Mouse (Mus musculus) Patski (cell line): ENCODE measurements around the gene Melk. TPM values are rescaled to one million over a fixed set of nuclear protein-coding genes. Genes with fewer than 3 reads are reported as not detected.
A peak's percentile ranks its signal among the peaks of the same experiment; 100 is the strongest.

Experiments
- ATAC-seq: fragments of 100-300 bp; one replicate; pipeline ENCODE4 v1.8.0; 2021
- CTCF ChIA-PET: fragments of 350-600 bp; sonication (Branson Sonifier 250); formaldehyde crosslinking; loops from one replicate; lab custom pipeline; 2022; ENCODE audit warnings: inconsistent platforms; lab: Charles Lee
- POLR2A ChIA-PET: fragments of 350-600 bp; sonication (Branson Sonifier 250); formaldehyde crosslinking; loops from one replicate; lab custom pipeline; 2022; ENCODE audit warnings: antibody characterized with exemption, inconsistent platforms; lab: Charles Lee
- DNase-seq: peaks from one replicate; pipeline ENCODE4 v3.0.0-alpha.2; 2011; ENCODE audit warnings: low read depth, low spot score
- H3K27me3 ChIP-seq: fragments of 371-371 bp; one replicate; pipeline ENCODE4 v1.5.1; 2021
- CTCF ChIP-seq: fragments of 100-300 bp; IDR thresholded peaks from one replicate; pipeline ENCODE4 v1.5.1; 2021
- in situ Hi-C: fragments of 300-500 bp; cut with MboI; formaldehyde crosslinking; loops from 3 replicates; pipeline ENCODE4 v1.11.1; 2018; ENCODE audit warnings: low pct_unique_long_range_greater_than_20kb, mixed read lengths
- polyA plus RNA-seq: library from polyadenylated mRNA; unstranded; gene quantifications from one replicate; pipeline ENCODE4 v1.2.3, GENCODE M21; 2021

Gene Melk
- polyA plus RNA-seq, 1 experiment from 2014 or later, result 13.7 TPM

DNA sequence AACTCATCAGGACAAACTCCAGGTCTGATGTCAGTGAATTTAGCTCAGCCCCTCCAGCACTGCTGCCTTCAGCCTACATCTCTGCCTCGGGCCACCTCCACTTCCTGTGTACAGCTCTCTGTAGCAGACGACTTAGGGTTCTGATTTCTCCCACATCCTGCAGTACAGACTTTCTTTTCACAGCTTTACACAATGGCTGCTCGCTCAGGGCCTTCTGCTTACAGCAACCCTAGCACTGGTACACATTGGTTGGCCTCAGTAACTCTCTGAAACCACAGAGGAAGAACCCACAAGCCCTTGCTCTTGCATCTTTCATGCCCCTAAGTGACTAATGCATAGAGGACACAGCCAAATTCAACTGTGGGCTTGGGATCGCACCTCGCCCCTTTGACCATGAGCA, 29.5 kb upstream of the Melk start:
- CTCF ChIA-PET, result no interaction called here
- POLR2A ChIA-PET, result interaction anchor here (0.7 kb wide), 1 partner anchor 709 kb away, joined by 3 read pairs; no protein-coding TSS in a partner anchor
- ATAC-seq (no peak), DNase-seq (no peak)
- in situ Hi-C loops, result no loop called here
- no peak for TF ChIP-seq CTCF
- no peaks in the 10 kb centered on the region for H3K27me3 ChIP-seq

DNA sequence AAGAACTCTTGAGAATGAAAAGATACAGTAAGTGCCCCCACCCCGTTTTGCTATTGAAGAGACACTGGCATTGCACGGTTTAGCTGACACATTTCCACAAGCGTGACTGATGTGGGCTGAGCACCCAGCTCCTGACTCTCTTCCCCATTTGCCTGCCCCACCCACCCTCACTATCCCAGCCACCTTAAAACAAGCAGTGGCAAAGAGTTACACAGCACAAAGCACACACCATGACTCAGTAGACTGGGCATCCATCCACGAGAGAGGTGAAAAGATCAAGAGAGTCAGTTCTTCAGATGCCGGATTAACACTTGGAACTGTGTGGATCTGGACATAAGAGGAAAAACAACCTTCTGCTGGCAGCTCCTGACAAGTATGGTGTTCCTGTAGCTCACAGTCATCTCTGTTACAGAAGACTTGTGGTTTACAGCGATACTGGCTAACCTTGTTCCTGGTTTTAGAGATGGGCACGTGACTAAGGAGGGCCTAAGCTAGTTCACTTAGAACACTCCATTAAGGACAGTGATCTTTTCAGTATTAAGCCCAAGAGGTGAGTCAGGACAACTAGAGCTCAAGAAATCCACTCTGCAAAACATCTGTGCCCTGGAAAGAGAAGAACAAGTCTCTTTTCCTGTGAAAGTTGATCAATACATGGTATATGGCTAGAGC, 18.9 kb upstream of the Melk start:
- POLR2A ChIA-PET, result no interaction called here
- CTCF ChIA-PET, result interaction anchor here (1.0 kb wide), 1 partner anchor 15 kb away, joined by 3 read pairs; no protein-coding TSS in a partner anchor
- H3K27me3 ChIP-seq, result no peaks in the 10 kb centered on the region
- DNase-seq, result peak; percentile 77
- in situ Hi-C loops, result no loop called here
- ATAC-seq, result peak; percentile 79
- TF ChIP-seq CTCF, result no peak

DNA sequence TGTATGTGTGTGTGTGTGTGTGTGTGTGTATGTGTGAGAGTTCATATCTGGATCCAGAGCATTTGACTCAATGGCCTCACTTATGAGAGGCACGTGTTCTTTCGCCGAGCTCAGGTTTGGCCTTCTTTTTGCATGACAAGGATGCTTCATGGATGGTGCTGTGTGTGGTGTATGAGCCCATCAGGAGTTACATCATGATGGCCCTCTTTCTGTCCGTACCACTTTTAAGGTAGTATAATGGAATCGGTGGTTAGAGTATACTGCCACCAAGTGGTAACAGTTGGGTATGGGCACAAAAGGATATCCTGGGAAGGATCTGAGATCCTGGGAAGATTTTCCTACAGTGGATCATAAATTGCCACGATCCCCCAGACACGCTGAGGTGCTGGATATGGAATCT, 8.1 kb upstream of the Melk start:
- TF ChIP-seq CTCF, result peak; percentile 68
- DNase-seq, result no peak
- ChIA-PET CTCF (interaction anchor here (1.1 to 1.9 kb wide), 4 partner anchors 9 to 385 kb away, joined by 3 to 6 read pairs (median 3); no protein-coding TSS in a partner anchor), POLR2A (no interaction called here)
- in situ Hi-C loops, result loop anchor here (5.0 kb wide), 1 partner anchor 120 kb away; no protein-coding TSS in a partner anchor
- ATAC-seq, result peak; percentile 35
- no peaks in the 10 kb centered on the region for H3K27me3 ChIP-seq

DNA sequence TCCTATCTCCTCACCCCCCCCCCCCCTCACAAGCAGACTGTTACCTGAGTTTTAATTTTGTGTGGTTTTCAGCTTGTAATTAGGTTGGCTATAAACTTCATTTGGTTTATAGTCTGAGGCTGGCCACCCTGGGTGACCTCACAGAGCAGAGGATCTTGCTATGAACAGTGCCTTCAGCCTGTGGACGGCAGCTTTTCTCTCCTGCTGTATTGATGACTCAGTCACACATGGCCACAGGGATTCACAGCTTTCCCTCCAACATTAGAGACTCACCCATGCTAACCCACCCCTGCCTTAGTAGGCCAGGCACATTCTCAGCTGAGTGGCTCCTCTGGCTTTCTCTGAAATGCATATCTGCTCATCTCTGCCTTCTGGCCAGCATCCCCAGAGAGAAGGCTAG, 4.8 kb upstream of the Melk start:
- POLR2A ChIA-PET, result no interaction called here
- no peaks in the 10 kb centered on the region for H3K27me3 ChIP-seq
- CTCF ChIA-PET, result no interaction called here
- TF ChIP-seq CTCF, result no peak
- DNase-seq, result peak; percentile 37
- in situ Hi-C loops, result no loop called here
- peak; percentile 69 for ATAC-seq

DNA sequence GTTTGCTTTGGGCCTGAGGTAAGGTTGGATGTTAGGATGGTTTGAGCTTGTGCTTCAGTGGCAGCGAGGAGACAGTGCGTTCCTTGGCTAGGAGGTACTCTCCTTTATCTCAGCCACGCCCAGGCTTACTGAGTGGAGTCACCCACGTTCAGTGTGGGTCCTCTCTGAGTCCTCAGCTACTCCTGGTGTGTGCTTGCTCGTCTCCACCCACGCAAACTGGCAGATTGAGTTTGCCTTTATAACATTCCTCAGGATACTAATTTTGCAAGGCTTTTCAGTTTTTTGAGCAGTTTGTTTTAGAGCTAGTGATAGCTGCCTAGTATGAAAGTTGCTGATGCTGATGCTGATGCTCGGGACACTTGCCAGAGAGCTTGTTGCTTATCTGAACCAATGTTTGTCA, 5.9 kb downstream of the Melk start:
- POLR2A ChIA-PET, result no interaction called here
- in situ Hi-C loops, result no loop called here
- CTCF ChIA-PET, result interaction anchor here (1.2 to 2.1 kb wide), 2 partner anchors 8 to 18 kb away, joined by 3 to 6 read pairs; no protein-coding TSS in a partner anchor
- no peaks in the 10 kb centered on the region for H3K27me3 ChIP-seq
- DNase-seq (no peak), ATAC-seq (no peak)
- TF ChIP-seq CTCF, result no peak

DNA sequence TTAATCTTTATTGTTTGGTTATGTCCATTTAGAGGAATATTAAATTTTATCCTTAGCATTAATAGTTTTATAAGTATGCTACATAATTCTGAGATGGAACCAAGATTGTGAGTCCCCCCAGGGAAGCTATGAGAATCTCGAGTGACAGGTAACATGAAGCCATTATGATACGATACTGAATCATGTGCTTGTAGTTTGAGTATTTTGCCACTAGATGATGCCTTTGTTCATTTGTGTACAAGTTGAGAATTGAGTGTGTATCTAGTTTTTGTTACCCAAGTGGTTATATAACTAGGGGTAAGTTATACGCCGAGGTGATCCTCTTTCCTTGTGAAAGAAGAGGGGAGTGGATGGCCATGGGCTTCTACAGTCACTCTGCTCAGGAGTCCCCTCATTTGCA, 9.8 kb downstream of the Melk start:
- in situ Hi-C loops, result no loop called here
- DNase-seq (no peak), ATAC-seq (no peak)
- ChIA-PET CTCF (interaction anchor here (1.7 kb wide), 1 partner anchor 13 kb away, joined by 5 read pairs; no protein-coding TSS in a partner anchor), POLR2A (no interaction called here)
- H3K27me3 ChIP-seq, result no peaks in the 10 kb centered on the region
- TF ChIP-seq CTCF, result no peak

DNA sequence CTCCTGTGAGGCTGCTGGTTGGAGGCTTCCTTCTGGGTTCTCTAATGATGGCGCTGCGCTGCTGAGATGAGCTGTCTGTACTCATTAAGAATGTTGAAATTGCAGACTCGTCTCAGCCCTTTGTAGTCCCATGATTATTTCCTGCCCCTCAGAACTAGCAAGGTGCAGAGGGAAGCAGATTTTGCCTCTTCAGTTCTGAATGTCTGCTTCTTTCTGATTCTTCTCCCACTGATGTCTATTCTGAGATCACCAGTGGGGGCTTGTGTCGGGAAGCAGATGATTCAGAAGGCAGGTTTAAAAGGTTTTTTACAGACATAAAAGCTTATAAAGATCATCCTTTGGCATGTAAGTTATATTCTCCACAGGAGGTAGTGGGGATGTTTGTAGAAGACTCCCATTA, 10.2 kb downstream of the Melk start:
- DNase-seq (no peak), ATAC-seq (no peak)
- POLR2A ChIA-PET, result no interaction called here
- in situ Hi-C loops, result no loop called here
- H3K27me3 ChIP-seq, result no peaks in the 10 kb centered on the region
- TF ChIP-seq CTCF, result no peak
- CTCF ChIA-PET, result interaction anchor here (1.7 kb wide), 1 partner anchor 13 kb away, joined by 5 read pairs; no protein-coding TSS in a partner anchor

DNA sequence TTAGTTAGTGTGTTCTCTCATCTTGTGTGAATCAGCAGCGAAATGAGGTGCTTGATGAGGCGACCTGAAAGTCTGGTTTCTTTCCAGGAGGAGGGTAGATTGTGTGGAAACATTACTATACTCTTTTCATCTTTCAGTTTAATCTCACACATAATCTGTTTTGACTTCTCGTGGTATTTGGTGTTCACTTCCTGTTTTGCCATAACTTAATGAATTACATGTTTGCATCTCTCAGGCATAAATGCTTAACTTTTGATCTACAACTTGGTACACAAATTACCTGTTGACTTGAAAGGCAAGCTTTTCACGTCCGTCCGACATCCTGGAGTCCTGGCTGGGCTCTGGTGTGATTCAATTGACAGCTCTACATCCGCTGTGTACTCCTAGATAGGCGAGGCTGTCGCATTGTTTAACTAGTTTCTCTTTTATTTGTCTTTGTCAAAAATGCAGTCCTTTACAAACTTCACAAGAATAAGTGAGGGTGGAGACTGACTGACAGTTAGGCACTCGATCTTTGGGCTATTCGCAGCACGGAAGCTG, 15.7 kb downstream of the Melk start:
- H3K27me3 ChIP-seq, result no peaks in the 10 kb centered on the region
- DNase-seq, result no peak
- no peak for TF ChIP-seq CTCF
- ChIA-PET CTCF (interaction anchor here (0.9 to 2.3 kb wide), 2 partner anchors 8 to 10 kb away, joined by 3 to 6 read pairs; no protein-coding TSS in a partner anchor), POLR2A (no interaction called here)
- in situ Hi-C loops, result no loop called here
- ATAC-seq, result no peak

DNA sequence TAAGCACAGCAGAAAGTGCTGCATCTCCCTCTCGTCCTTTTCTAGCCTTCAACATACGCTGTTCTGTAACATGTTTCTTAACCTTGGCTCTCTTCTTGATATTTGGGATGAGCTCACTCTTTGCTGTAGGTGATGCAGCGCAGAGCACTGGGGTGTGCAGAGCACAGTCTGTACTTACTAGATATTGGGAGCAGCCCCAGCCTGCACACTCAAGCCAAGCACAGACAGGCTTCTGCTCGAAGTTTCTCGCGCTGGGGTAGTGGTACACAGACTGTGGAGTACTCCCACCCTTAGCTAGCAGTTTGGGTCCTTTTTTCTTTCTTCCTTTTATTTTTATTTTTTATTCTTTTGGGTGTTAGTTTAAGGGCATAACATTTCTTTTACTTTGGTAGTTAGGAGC, 19.8 kb downstream of the Melk start:
- ATAC-seq (no peak), DNase-seq (no peak)
- no peaks in the 10 kb centered on the region for H3K27me3 ChIP-seq
- TF ChIP-seq CTCF, result no peak
- ChIA-PET CTCF (no interaction called here), POLR2A (no interaction called here)
- in situ Hi-C loops, result no loop called here

DNA sequence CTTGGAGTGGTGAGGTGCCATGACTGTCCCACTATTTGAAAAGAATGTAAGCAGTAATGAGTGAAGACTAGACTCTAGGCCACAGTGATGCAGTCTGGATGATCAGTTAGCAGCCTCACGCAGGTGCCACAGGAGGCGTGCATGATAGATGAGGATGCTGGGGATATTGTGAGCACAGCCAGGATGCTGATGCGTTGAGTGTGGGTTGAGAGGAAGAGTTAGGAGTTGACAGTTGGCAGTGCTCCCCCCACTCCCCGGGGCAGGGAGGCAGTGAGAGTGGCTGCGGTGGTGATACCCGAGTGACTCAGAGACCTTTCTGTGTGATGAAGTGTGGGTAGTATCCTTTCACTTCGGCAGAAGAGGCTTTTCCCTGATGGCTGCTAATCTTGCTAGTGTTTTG, 21.4 kb downstream of the Melk start:
- ChIA-PET CTCF (no interaction called here), POLR2A (no interaction called here)
- in situ Hi-C loops, result no loop called here
- no peak for DNase-seq
- ATAC-seq, result no peak
- H3K27me3 ChIP-seq, result no peaks in the 10 kb centered on the region
- no peak for TF ChIP-seq CTCF

DNA sequence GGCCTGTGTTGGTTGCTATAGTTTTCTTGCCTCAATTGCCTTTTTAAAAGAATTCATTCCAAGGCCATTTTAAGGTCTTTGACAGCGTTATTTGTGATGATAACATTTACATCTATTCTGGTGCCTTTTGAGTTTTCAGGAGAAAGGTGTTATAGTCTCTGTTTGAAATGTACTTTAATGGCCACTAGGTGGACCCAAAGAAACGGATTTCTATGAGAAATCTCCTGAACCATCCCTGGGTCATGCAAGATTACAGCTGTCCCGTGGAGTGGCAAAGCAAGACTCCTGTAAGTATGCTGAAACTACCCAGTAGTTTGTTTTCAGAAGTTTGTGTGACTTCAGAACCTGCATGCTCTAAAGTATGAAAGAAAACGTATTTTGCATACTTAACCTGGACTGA, 24.8 kb downstream of the Melk start:
- ATAC-seq (no peak), DNase-seq (no peak)
- ChIA-PET POLR2A (no interaction called here), CTCF (interaction anchor here (2.4 kb wide), 1 partner anchor 11 kb away, joined by 7 read pairs; no protein-coding TSS in a partner anchor)
- H3K27me3 ChIP-seq, result no peaks in the 10 kb centered on the region
- TF ChIP-seq CTCF, result peak; percentile 48
- in situ Hi-C loops, result no loop called here
